Mouse (Mus musculus) limb, embryonic 12.5 days (tissue): ENCODE measurements around the gene Slc16a10. TPM values are rescaled to one million over a fixed set of nuclear protein-coding genes. Genes with fewer than 3 reads are reported as not detected.

Source experiments
- ATAC-seq: fragments of 200-750 bp; cut with Nextera tagmentation; 2 replicates; pipeline ENCODE4 v1.8.0; 2017; ENCODE audit warnings: low read depth, moderate TSS enrichment; ENCODE audit not compliant: insufficient number of reproducible peaks, insufficient read depth, low FRiP score, low TSS enrichment
- H3K27ac ChIP-seq: fragments of 300-500 bp; sonication (generic); 2 replicates; pipeline ENCODE4 v1.5.1; 2016; ENCODE audit warnings: mild to moderate bottlenecking, moderate library complexity
- H3K27me3 ChIP-seq: fragments of 300-500 bp; sonication (generic); 2 replicates; pipeline ENCODE4 v1.6.1; 2016; ENCODE audit warnings: mild to moderate bottlenecking, moderate library complexity
- H3K36me3 ChIP-seq: fragments of 300-500 bp; sonication (generic); 2 replicates; pipeline ENCODE4 v1.6.1; 2016; ENCODE audit warnings: mild to moderate bottlenecking, moderate library complexity
- H3K4me1 ChIP-seq: fragments of 300-500 bp; sonication (generic); replicated peaks from 2 replicates; pipeline ENCODE4 v1.6.1; 2016
- H3K4me2 ChIP-seq: fragments of 300-500 bp; sonication (generic); 2 replicates; pipeline ENCODE4 v1.6.1; 2016; ENCODE audit warnings: mild to moderate bottlenecking, moderate library complexity
- H3K4me3 ChIP-seq: fragments of 300-500 bp; sonication (generic); replicated peaks from 2 replicates; pipeline ENCODE4 v1.5.1; 2016; ENCODE audit warnings: mild to moderate bottlenecking
- H3K9ac ChIP-seq: fragments of 300-500 bp; sonication (generic); replicated peaks from 2 replicates; pipeline ENCODE4 v1.6.1; 2016; ENCODE audit warnings: mild to moderate bottlenecking, moderate library complexity
- H3K9me3 ChIP-seq: fragments of 300-500 bp; sonication (generic); 2 replicates; pipeline ENCODE4 v1.6.1; 2016; ENCODE audit warnings: mild to moderate bottlenecking, moderate library complexity
- WGBS: fragments of 180-500 bp; shearing (Covaris S2); methylation state at CpG from one replicate; pipeline ENCODE4 v1.1.7; 2016; 5-methylcytosine and 5-hydroxymethylcytosine counted together
- polyA plus RNA-seq: library from polyadenylated mRNA; unstranded; fragments of >200 nt; fragmentation: Nextera tagmentation; extraction: Ambion mirVana; gene quantifications from 2 replicates; pipeline ENCODE4 v1.2.1, GENCODE M21; 2016

Slc16a10 gene
- polyA plus RNA-seq, 1 experiment from 2014 or later, result 18.3 TPM

DNA sequence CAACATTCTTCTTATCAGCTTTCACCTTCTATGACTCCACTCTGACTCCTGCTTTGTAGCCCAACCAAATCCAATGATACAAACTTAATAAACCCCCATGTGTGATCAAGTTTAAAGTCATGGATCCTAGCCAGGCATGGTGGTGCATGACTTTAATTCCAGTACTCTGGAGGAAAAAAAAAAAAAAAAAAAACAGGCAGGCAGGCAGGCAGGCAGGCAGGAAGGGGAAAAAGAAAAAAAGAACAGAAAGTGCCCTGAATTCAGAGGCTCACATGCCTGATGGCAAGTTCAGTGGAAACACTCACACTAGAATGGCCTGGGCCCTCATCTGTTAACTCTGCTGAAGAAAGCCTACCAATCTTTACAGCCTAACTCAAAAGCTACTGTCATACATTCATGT lies 12.9 kb downstream of the Slc16a10 start:
- Histone ChIP-seq H3K4me3 (no peak overlapping the region), H3K27ac (no peak overlapping the region), H3K27me3 (no peaks in the 10 kb centered on the region), H3K36me3 (no peaks in the 10 kb centered on the region), H3K4me2 (no peak overlapping the region), H3K9me3 (no peaks in the 10 kb centered on the region), H3K4me1 (no peaks in the 10 kb centered on the region), H3K9ac (no peak overlapping the region)
- ATAC-seq, result no peak

DNA sequence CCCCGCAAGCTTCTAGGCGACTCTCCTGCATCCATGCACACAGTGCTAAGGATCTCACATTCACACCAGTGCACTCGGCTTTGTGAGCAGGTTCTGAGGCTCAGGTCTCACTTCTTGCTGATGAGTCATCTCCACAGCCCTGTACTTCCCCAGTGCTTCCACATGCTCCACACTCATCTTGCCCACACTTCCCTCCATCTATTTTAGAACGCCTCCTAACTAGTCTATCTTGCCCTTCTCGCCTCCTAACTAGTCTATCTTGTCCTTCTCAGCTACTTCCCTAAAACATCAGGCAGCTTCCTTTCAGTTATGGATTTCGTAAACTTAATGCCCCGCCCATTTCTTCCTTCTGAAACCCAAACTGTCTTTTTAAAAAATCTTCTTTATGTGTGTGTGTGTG lies 13.6 kb downstream of the Slc16a10 start:
- WGBS, result 85% methylated on average over 7 of the region's 7 CpGs
- H3K4me2 ChIP-seq, result no peak overlapping the region
- H3K4me3 ChIP-seq, result no peak overlapping the region
- no peaks in the 10 kb centered on the region for H3K36me3 ChIP-seq
- no peaks in the 10 kb centered on the region for H3K4me1 ChIP-seq
- no peak overlapping the region for H3K27ac ChIP-seq
- H3K9ac ChIP-seq, result no peak overlapping the region
- no peaks in the 10 kb centered on the region for H3K9me3 ChIP-seq
- no peaks in the 10 kb centered on the region for H3K27me3 ChIP-seq
- no peak for ATAC-seq

- Histone ChIP-seq H3K27ac (no peak overlapping the region), H3K27me3 (no peaks in the 10 kb centered on the region), H3K9ac (no peak overlapping the region), H3K36me3 (no peaks in the 10 kb centered on the region), H3K4me3 (no peak overlapping the region), H3K4me1 (no peaks in the 10 kb centered on the region), H3K4me2 (no peak overlapping the region), H3K9me3 (no peaks in the 10 kb centered on the region)
- ATAC-seq, result no peak
- WGBS, result 87% methylated on average over 9 of the region's 9 CpGs
Measured at GRCm38 (mm10) chr10:40125200-40125599, 16.9 kb downstream of the Slc16a10 start.

DNA sequence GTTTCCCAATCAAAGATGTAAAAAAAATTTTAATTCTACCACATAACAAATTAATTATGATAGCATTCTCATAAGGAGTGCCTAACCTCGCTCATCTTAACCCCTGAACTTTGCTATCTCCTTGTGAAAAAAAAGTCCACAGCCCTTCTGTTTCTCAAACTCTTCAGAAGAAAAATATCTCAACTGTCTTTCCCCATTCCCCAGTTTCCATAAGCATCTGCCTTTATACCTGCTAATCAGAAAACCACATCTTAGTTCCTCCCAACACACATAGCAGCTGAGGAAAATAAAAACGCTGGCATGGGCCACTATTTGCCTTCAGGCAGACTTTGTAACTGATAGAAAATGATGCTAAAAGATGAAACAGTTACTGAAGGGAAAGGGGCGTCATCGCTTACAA lies 17.5 kb downstream of the Slc16a10 start:
- Histone ChIP-seq H3K9me3 (no peaks in the 10 kb centered on the region), H3K27me3 (no peaks in the 10 kb centered on the region), H3K9ac (no peak overlapping the region), H3K36me3 (no peaks in the 10 kb centered on the region), H3K4me2 (no peak overlapping the region), H3K4me1 (no peaks in the 10 kb centered on the region), H3K27ac (0 out of 2 replicates have a peak overlapping the region, but pooled peaks have one; percentile 23), H3K4me3 (no peak overlapping the region)
- WGBS, result 83% methylated on average over 4 of the region's 4 CpGs
- ATAC-seq, result no peak

DNA sequence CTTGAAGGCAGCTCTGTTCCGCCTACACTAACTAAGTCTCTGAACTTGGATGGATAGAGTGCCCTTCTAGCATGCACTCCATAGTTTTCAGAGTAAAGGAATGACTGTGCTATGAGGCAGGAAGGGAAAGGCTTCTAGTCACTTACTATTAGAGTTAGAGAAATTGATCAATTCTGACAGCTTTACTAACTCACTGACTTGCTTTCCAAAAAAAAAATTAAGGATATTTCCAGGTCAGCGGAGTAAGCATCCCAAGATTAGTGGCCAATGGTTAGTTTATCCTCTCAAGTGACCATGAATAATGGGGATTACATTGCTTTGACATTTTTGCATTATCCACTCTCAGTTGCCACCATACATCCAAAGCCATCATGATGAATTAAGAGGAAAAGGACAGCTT lies 18.0 kb downstream of the Slc16a10 start:
- Histone ChIP-seq H3K4me1 (no peaks in the 10 kb centered on the region), H3K36me3 (no peaks in the 10 kb centered on the region), H3K27me3 (no peaks in the 10 kb centered on the region), H3K9ac (no peak overlapping the region), H3K27ac (no peak overlapping the region), H3K4me3 (no peak overlapping the region), H3K4me2 (no peak overlapping the region), H3K9me3 (no peaks in the 10 kb centered on the region)
- 81% methylated on average over 2 of the region's 2 CpGs for WGBS
- ATAC-seq, result no peak

GRCm38 (mm10) chr10:40119466-40119865 lies 22.6 kb downstream of the Slc16a10 start:
- no peak overlapping the region for H3K9ac ChIP-seq
- no peak overlapping the region for H3K4me2 ChIP-seq
- no peaks in the 10 kb centered on the region for H3K27me3 ChIP-seq
- WGBS, result 91% methylated on average over 3 of the region's 3 CpGs
- no peak overlapping the region for H3K4me3 ChIP-seq
- H3K9me3 ChIP-seq, result no peaks in the 10 kb centered on the region
- no peaks in the 10 kb centered on the region for H3K36me3 ChIP-seq
- no peak for ATAC-seq
- no peaks in the 10 kb centered on the region for H3K4me1 ChIP-seq
- H3K27ac ChIP-seq, result no peak overlapping the region

- 79% methylated on average over 5 of the region's 5 CpGs for WGBS
- no peak overlapping the region for H3K4me3 ChIP-seq
Measured at GRCm38 (mm10) chr10:40118743-40119387, 23.2 kb downstream of the Slc16a10 start.

GRCm38 (mm10) chr10:40113517-40114085 lies 28.5 kb downstream of the Slc16a10 start:
- 86% methylated on average over 7 of the region's 7 CpGs for WGBS
- Histone ChIP-seq H3K9ac (no peak overlapping the region), H3K4me2 (no peak overlapping the region), H3K27ac (no peak overlapping the region), H3K27me3 (no peaks in the 10 kb centered on the region), H3K36me3 (no peaks in the 10 kb centered on the region), H3K4me1 (no peaks in the 10 kb centered on the region), H3K4me3 (no peak overlapping the region), H3K9me3 (no peaks in the 10 kb centered on the region)
- ATAC-seq, result no peak

More at GRCm38 (mm10) chr10:40118743-40119387, 23.2 kb downstream of the Slc16a10 start:
- H3K27me3 ChIP-seq, result no peaks in the 10 kb centered on the region
- no peaks in the 10 kb centered on the region for H3K36me3 ChIP-seq
- no peaks in the 10 kb centered on the region for H3K9me3 ChIP-seq
- H3K27ac ChIP-seq, result no peak overlapping the region
- no peaks in the 10 kb centered on the region for H3K4me1 ChIP-seq
- H3K9ac ChIP-seq, result no peak overlapping the region
- ATAC-seq, result no peak
- no peak overlapping the region for H3K4me2 ChIP-seq

DNA sequence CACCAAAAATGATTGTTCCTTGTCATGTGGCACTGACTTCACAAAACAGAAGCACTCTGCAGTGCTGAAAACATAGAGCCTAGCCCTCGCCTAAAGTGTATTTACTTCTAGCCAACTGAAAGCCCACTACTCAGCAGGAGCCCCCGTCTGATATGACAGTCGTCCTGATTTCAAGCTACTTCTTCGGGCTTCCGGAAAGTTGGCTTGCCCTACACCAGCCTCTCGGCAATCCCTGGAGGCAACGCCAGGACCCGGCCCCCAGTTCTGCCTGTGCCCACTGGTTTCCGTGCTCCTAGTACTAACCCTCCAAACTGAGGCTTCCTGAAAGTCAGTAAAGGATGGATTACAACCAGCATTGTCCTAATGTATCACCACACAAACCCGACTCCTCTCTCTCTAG lies 29.8 kb downstream of the Slc16a10 start:
- H3K4me1 ChIP-seq, result no peaks in the 10 kb centered on the region
- H3K27me3 ChIP-seq, result no peaks in the 10 kb centered on the region
- 93% methylated on average over 10 of the region's 10 CpGs for WGBS
- H3K27ac ChIP-seq, result no peak overlapping the region
- H3K4me2 ChIP-seq, result no peak overlapping the region
- no peak overlapping the region for H3K9ac ChIP-seq
- no peaks in the 10 kb centered on the region for H3K9me3 ChIP-seq
- H3K4me3 ChIP-seq, result no peak overlapping the region
- no peak for ATAC-seq
- no peaks in the 10 kb centered on the region for H3K36me3 ChIP-seq

DNA sequence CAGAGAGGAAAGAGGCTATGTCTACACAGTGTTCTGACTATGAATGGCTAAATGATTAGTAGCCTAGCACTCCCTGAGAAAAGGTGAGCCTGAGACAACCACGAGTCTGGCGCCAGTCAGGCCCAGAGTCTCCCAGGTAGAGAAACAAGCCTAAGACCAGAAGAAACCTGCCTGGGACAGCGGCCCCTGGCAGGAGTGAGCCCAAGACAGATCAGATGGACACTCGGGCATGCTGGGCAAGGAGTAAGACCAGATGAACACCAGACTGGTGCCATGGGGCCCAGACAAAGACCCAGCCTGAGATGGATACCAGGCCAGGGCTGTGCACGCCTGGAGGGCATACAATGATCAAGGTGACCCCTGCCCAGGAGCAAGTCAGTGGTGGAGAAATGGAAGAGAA lies 32.5 kb downstream of the Slc16a10 start:
- H3K27ac ChIP-seq, result no peak overlapping the region
- no peaks in the 10 kb centered on the region for H3K36me3 ChIP-seq
- H3K9ac ChIP-seq, result no peak overlapping the region
- WGBS, result 87% methylated on average over 5 of the region's 5 CpGs
- 0 out of 2 replicates have a peak, but pooled peaks cover 5% of the 10 kb centered on the region for H3K4me1 ChIP-seq
- no peak for ATAC-seq
- no peaks in the 10 kb centered on the region for H3K27me3 ChIP-seq
- H3K4me3 ChIP-seq, result no peak overlapping the region
- no peak overlapping the region for H3K4me2 ChIP-seq
- H3K9me3 ChIP-seq, result no peaks in the 10 kb centered on the region

DNA sequence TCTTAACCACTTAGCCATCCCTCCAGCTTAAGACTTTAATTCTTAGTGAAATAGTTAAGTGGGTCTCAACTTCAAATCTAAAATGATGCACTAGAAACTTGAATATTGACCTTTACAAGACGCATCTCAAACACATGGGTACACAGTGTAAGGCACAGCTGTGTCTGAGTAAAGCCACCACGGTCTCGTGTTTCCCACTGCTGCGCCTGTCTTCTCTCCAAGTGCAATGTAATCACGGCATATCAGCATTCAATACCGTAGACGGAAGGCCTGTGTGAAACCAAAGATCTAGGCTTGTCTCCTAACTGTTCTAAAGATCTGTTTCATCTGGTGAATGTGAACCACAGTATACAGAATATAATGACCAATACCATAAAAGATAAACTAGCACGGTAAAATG lies 33.1 kb downstream of the Slc16a10 start:
- Histone ChIP-seq H3K27ac (no peak overlapping the region), H3K4me2 (no peak overlapping the region), H3K4me1 (0 out of 2 replicates have a peak, but pooled peaks cover 5% of the 10 kb centered on the region), H3K9ac (no peak overlapping the region), H3K4me3 (no peak overlapping the region), H3K9me3 (no peaks in the 10 kb centered on the region), H3K36me3 (no peaks in the 10 kb centered on the region), H3K27me3 (no peaks in the 10 kb centered on the region)
- WGBS, result 82% methylated on average over 8 of the region's 8 CpGs
- no peak for ATAC-seq

DNA sequence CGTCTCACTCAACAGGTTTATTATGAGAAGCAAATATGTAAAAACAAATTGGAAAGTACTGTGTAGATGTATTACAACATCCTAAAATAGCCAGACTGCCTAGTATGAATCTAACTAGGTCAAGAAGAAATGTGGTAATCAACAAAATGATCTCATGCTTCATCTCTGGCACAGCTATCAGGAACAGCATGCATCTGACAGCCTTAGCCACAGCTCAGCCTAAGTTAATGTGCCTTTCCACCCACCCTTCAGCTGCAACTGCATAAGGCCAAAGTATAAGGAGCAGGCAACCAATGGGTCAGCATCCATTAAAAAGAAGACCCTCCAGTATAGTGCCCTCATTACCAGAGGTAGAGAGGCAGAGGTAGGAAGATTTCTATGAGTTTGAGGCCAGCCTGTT lies 34.1 kb downstream of the Slc16a10 start:
- no peak for ATAC-seq
- Histone ChIP-seq H3K36me3 (no peaks in the 10 kb centered on the region), H3K4me2 (no peak overlapping the region), H3K9me3 (no peaks in the 10 kb centered on the region), H3K9ac (no peak overlapping the region), H3K4me3 (no peak overlapping the region), H3K27ac (no peak overlapping the region), H3K4me1 (0 out of 2 replicates have a peak, but pooled peaks cover 5% of the 10 kb centered on the region), H3K27me3 (no peaks in the 10 kb centered on the region)
- WGBS, result 79% methylated on average over 1 of the region's 1 CpGs
